Mouse (Mus musculus) midbrain, postnatal 0 days (tissue): ENCODE results near the gene Gpsm2. TPM values are rescaled to one million over a fixed set of nuclear protein-coding genes. Genes with fewer than 3 reads are reported as not detected.

ENCODE experiments used
- ATAC-seq: fragments of 200-750 bp; cut with Nextera tagmentation; 2 replicates; pipeline ENCODE4 v1.8.0; 2017; ENCODE audit warnings: moderate number of reproducible peaks, mild to moderate bottlenecking, moderate TSS enrichment, moderate library complexity; ENCODE audit not compliant: low FRiP score
- DNase-seq: peaks from one replicate; pipeline ENCODE4 v3.0.0-alpha.2; 2015; ENCODE audit warnings: low spot score
- H3K27ac ChIP-seq: fragments of 300-500 bp; sonication (generic); 2 replicates; pipeline ENCODE4 v1.5.1; 2014; ENCODE audit warnings: low read depth, mild to moderate bottlenecking, low read length, mixed read lengths
- H3K27me3 ChIP-seq: fragments of 300-500 bp; sonication (generic); 2 replicates; pipeline ENCODE4 v1.6.1; 2014; ENCODE audit warnings: low read length, control low read depth, mixed read lengths; ENCODE audit not compliant: insufficient read depth
- H3K36me3 ChIP-seq: fragments of 300-500 bp; sonication (generic); 2 replicates; pipeline ENCODE4 v1.6.1; 2014; ENCODE audit warnings: low read length, control low read depth, mixed read lengths; ENCODE audit not compliant: insufficient read depth
- H3K4me1 ChIP-seq: fragments of 300-500 bp; sonication (generic); 2 replicates; pipeline ENCODE4 v1.6.1; 2014; ENCODE audit warnings: mild to moderate bottlenecking, control low read depth, antibody characterized with exemption, low read length, mixed read lengths; ENCODE audit not compliant: insufficient read depth
- H3K4me2 ChIP-seq: fragments of 300-500 bp; sonication (generic); 2 replicates; pipeline ENCODE4 v1.6.1; 2014; ENCODE audit warnings: low read depth, mild to moderate bottlenecking, low read length, mixed read lengths; ENCODE audit not compliant: poor library complexity, severe bottlenecking
- H3K4me3 ChIP-seq: fragments of 300-500 bp; sonication (generic); 2 replicates; pipeline ENCODE4 v1.5.1; 2014; ENCODE audit warnings: low read depth, mild to moderate bottlenecking, low read length, moderate library complexity
- H3K9ac ChIP-seq: fragments of 300-500 bp; sonication (generic); replicated peaks from 2 replicates; pipeline ENCODE4 v1.6.1; 2014; ENCODE audit warnings: mild to moderate bottlenecking, low read length, moderate library complexity, mixed read lengths; ENCODE audit not compliant: poor library complexity, severe bottlenecking
- H3K9me3 ChIP-seq: fragments of 300-500 bp; sonication (generic); 2 replicates; pipeline ENCODE4 v1.6.1; 2016; ENCODE audit warnings: low read length, control low read depth
- CTCF ChIP-seq: IDR thresholded peaks from 2 replicates; pipeline ENCODE4 v1.5.1; 2016; ENCODE audit warnings: antibody characterized with exemption, mild to moderate bottlenecking
- WGBS: fragments of 180-500 bp; shearing (Covaris S2); extraction: QIAGEN DNeasy Blood & Tissue Kit; methylation state at CpG from one replicate; pipeline ENCODE4 v1.1.7; 2014; 5-methylcytosine and 5-hydroxymethylcytosine counted together
- polyA plus RNA-seq: library from polyadenylated mRNA; unstranded; fragments of >200 nt; fragmentation: Nextera tagmentation; extraction: Ambion mirVana; gene quantifications from 2 replicates; pipeline ENCODE4 v1.2.1, GENCODE M21; 2015
- total RNA-seq: library from RNA; depleted of rRNA; stranded (reverse); fragments of >200 nt; gene quantifications from 2 replicates; pipeline ENCODE4 v1.2.3, GENCODE M21; 2014

Gene Gpsm2
- total and polyA plus RNA-seq, 2 experiments from 2014 or later = 10.6 to 13.3 TPM

DNA sequence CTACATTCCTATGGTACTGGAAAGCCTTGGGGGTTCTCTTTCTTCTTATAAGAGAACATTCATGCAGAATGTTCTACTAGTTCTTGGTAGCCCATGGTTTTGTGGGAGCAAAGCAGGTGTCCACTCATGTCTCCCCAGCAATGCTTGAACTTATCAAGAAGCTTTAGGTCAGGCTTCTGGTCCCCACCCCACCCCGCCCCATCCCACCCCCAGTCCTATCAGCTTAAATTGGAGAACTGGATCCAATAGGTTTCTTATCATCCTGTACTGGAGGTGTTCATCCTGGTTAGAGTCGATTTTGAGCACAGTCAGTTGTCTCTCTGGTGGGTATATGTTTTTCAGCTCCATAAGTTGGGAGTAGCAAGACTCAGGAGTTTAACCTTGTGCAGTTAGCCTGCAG is 33.4 kb upstream of the Gpsm2 start:
- TF ChIP-seq CTCF = no peak
- ATAC-seq (no peak), DNase-seq (no peak)
- no peak overlapping the region for H3K27ac ChIP-seq
- no peak overlapping the region for H3K4me3 ChIP-seq
- H3K36me3 ChIP-seq = no peaks in the 10 kb centered on the region
- no peaks in the 10 kb centered on the region; the same call in 1 of the 2 replicates for H3K4me1 ChIP-seq
- H3K9me3 ChIP-seq = no peaks in the 10 kb centered on the region
- 85% methylated on average over 2 of the region's 2 CpGs for WGBS
- no peak overlapping the region for H3K9ac ChIP-seq
- H3K27me3 ChIP-seq = no peaks in the 10 kb centered on the region
- no peak overlapping the region for H3K4me2 ChIP-seq

DNA sequence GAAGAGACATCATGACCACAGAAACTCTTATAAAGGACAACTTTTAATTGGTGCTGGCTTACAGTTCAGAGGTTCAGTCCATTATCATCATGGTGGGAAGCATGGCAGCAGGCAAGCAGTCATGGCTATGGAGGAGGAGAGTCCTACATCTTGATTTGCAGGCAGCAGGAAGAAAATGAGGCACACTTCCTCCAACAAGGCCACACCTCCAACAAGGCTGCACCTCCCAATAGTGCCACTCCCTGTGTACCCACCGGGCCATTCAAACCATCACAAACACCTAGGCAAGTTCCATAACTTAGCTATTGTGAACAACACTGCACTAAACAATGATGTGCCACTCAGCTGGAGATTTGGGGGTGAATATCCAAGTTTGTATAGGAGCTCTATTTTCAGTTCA is 32.4 kb upstream of the Gpsm2 start:
- no peaks in the 10 kb centered on the region for H3K36me3 ChIP-seq

DNA sequence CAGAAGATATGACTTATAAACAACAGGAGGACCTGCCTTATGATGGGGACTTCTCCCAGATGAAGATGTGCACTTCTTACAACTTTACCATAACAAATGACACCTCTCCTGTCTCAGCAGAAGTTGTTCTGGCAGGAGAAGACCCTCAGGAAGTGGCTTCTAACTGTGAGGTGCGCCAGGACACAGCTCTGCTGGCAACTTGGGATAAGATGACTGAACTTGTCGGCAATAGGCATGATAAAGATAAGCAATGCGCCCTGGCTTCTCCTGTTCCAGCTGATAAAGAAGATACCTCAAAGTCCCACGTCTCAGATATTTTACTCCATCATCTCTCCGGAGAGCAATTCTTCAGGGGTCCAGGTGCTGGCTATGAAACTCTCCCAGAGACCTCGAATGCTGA is 29.6 kb upstream of the Gpsm2 start:
- no peak for ATAC-seq
- H3K4me3 ChIP-seq = no peak overlapping the region
- no peak overlapping the region for H3K27ac ChIP-seq
- no peaks in the 10 kb centered on the region for H3K27me3 ChIP-seq
- WGBS = 84% methylated on average over 6 of the region's 6 CpGs
- H3K4me1 ChIP-seq = no peaks in the 10 kb centered on the region
- no peak for TF ChIP-seq CTCF
- H3K9ac ChIP-seq = no peak overlapping the region
- no peak overlapping the region for H3K4me2 ChIP-seq
- DNase-seq = no peak
- no peaks in the 10 kb centered on the region for H3K36me3 ChIP-seq
- H3K9me3 ChIP-seq = no peaks in the 10 kb centered on the region

More for the DNA sequence above, 32.4 kb upstream of the Gpsm2 start:
- DNase-seq = no peak
- no peak for ATAC-seq
- no peak for TF ChIP-seq CTCF
- Histone ChIP-seq H3K27ac (no peak overlapping the region), H3K27me3 (no peaks in the 10 kb centered on the region), H3K4me2 (no peak overlapping the region), H3K9me3 (no peaks in the 10 kb centered on the region), H3K4me3 (no peak overlapping the region), H3K4me1 (no peaks in the 10 kb centered on the region), H3K9ac (no peak overlapping the region)
- WGBS = 82% methylated on average over 1 of the region's 1 CpGs

DNA sequence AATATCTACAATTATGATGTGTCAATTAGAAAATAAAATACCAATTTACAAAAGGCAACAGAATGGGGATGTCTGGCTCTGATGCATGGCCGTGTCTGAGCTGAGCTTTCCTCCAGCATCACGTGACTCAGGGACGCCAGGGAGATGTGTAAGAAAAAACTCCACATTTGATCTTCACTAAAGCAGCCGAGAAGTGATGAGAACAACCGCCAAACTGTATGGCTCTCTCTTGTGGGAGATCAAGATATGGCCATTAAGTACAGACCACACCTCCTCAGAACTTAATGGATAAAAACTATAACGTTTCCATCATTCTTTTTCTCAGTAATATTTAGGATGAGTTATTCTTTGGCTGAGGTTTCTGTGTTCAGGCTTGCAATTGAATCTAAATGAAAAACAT is 29.0 kb upstream of the Gpsm2 start:
- Histone ChIP-seq H3K4me3 (no peak overlapping the region), H3K27me3 (no peaks in the 10 kb centered on the region), H3K36me3 (no peaks in the 10 kb centered on the region), H3K4me1 (no peaks in the 10 kb centered on the region), H3K27ac (no peak overlapping the region), H3K9ac (no peak overlapping the region), H3K9me3 (no peaks in the 10 kb centered on the region), H3K4me2 (no peak overlapping the region)
- no peak for ATAC-seq
- WGBS = 70% methylated on average over 6 of the region's 6 CpGs
- no peak for DNase-seq
- TF ChIP-seq CTCF = no peak

DNA sequence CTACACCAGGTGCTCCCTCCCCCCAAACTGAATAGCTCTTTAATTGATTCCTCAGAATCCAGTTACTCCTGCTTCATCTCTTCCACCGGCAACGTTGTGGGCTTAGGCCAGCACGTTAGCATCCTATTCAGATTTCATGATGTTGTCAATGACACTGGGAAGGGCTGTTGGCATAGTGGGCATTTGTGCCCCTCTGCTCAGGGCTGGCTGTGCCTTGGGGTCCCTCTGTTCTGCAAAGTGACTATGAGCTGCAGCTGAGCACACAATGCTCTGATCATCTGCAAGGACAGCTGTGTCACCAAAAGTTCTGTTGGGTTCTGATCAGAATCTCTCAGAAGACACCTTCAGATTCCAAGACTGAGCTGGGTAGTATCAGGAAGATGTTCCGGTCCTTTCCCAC is 22.0 kb upstream of the Gpsm2 start:
- Histone ChIP-seq H3K27me3 (no peaks in the 10 kb centered on the region), H3K9me3 (no peaks in the 10 kb centered on the region), H3K4me1 (no peaks in the 10 kb centered on the region), H3K4me2 (no peak overlapping the region), H3K4me3 (no peak overlapping the region), H3K9ac (no peak overlapping the region), H3K36me3 (no peaks in the 10 kb centered on the region), H3K27ac (no peak overlapping the region)
- TF ChIP-seq CTCF = no peak
- 81% methylated on average over 4 of the region's 4 CpGs for WGBS
- DNase-seq = no peak
- no peak for ATAC-seq

DNA sequence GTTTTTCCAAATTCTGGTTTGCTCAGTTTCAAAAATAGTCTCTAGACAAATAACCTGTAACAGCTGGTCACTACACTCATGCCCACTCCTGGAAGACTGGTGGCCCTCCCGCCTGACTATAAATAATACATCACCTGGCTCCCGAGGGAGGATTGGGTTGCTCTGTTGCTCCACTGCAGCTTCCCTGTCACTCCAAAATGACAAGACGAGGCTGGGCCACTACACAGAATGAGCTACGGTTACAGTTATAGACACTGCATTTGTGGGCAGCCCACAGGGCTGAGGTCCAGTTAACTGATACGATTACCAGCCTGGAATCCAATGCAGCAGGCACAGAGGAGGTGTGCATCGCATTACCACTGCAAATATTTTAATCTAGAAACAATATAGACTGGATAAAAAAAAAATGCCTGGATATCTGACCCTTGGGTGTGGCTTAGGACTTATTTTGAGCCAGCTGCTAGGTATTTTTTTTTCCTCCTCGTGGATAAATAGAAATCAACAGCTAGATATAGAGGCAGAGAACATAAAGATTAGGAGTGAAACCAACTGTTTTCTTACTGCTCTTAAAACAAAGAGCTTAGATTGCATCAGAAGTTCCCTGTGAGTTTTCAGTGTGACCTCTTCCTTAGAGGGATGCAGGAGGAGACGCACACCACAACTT is 17.1 kb upstream of the Gpsm2 start, which contains the start of gene Aknad1:
Gene Aknad1, plus strand, starts transcription at position 614 of the 664 bp plus-strand sequence.
- no peak within 1 kb of the TSS for H3K27ac ChIP-seq
- no peak for DNase-seq
- no peak within 1 kb of the TSS for H3K4me2 ChIP-seq
- no peaks in the 10 kb centered on the region for H3K9me3 ChIP-seq
- no peaks in the 10 kb centered on the region for H3K27me3 ChIP-seq
- ATAC-seq = no peak
- no peaks in the 10 kb centered on the region for H3K36me3 ChIP-seq
- H3K4me1 ChIP-seq = no peaks in the 10 kb centered on the region
- no peak for TF ChIP-seq CTCF
- 63% methylated on average over 8 of the region's 8 CpGs for WGBS
- no peak within 1 kb of the TSS for H3K4me3 ChIP-seq
- H3K9ac ChIP-seq = no peak within 1 kb of the TSS
